Mouse (Mus musculus): Measurements from ENCODE around the gene Robo4.

The Robo4 gene

GRCm38 (mm10) chr9:37401802-37402201 lies at the start of gene Robo4:
Robo4 (plus strand) TSS chr9:37401897.
- DNase-seq (ENCODE audit: low read depth), result no peak

GRCm38 (mm10) chr9:37354485-37354884 lies 47.2 kb upstream of the Robo4 start:
- no peak for DNase-seq (ENCODE audit: low read depth)

- no peak for DNase-seq (ENCODE audit: low read depth)
Observed at GRCm38 (mm10) chr9:37358713-37359330, 42.9 kb upstream of the Robo4 start.

GRCm38 (mm10) chr9:37359331-37360220 lies 42.1 kb upstream of the Robo4 start:
- DNase-seq (ENCODE audit: low read depth), result peak; percentile 43

- DNase-seq (ENCODE audit: low read depth), result no peak
Observed at GRCm38 (mm10) chr9:37362084-37362483, 39.6 kb upstream of the Robo4 start.

- no peak for DNase-seq (ENCODE audit: low read depth)
Observed at GRCm38 (mm10) chr9:37362881-37363280, 38.8 kb upstream of the Robo4 start.

- DNase-seq (ENCODE audit: low read depth), result no peak
Observed at GRCm38 (mm10) chr9:37363551-37363950, 38.1 kb upstream of the Robo4 start.

GRCm38 (mm10) chr9:37364392-37364791 lies 37.3 kb upstream of the Robo4 start:
- DNase-seq (ENCODE audit: low read depth), result no peak

- DNase-seq (ENCODE audit: low read depth), result no peak
Observed at GRCm38 (mm10) chr9:37365706-37366105, 36.0 kb upstream of the Robo4 start.

- no peak for DNase-seq (ENCODE audit: low read depth)
Observed at GRCm38 (mm10) chr9:37367301-37368080, 34.2 kb upstream of the Robo4 start, which contains the start of gene Hepacam. Hepacam (plus strand) TSS chr9:37367351.

GRCm38 (mm10) chr9:37368081-37368830 lies 33.4 kb upstream of the Robo4 start:
- no peak for DNase-seq (ENCODE audit: low read depth)

- DNase-seq (ENCODE audit: low read depth), result no peak
Observed at GRCm38 (mm10) chr9:37368860-37369259, 32.8 kb upstream of the Robo4 start.

- DNase-seq (ENCODE audit: low read depth), result no peak
Observed at GRCm38 (mm10) chr9:37371232-37371801, 30.4 kb upstream of the Robo4 start.

GRCm38 (mm10) chr9:37375718-37376117 lies 26.0 kb upstream of the Robo4 start:
- no peak for DNase-seq (ENCODE audit: low read depth)

GRCm38 (mm10) chr9:37383161-37383560 lies 18.5 kb upstream of the Robo4 start:
- no peak for DNase-seq (ENCODE audit: low read depth)

GRCm38 (mm10) chr9:37384284-37385182 lies 17.2 kb upstream of the Robo4 start:
- DNase-seq (ENCODE audit: low read depth), result no peak

GRCm38 (mm10) chr9:37390891-37391290 lies 10.8 kb upstream of the Robo4 start:
- no peak for DNase-seq (ENCODE audit: low read depth)

- DNase-seq (ENCODE audit: low read depth), result no peak
Observed at GRCm38 (mm10) chr9:37392071-37392470, 9.6 kb upstream of the Robo4 start.

GRCm38 (mm10) chr9:37393482-37394131 lies 8.1 kb upstream of the Robo4 start:
- no peak for DNase-seq (ENCODE audit: low read depth)

GRCm38 (mm10) chr9:37400585-37400984 lies 1.1 kb upstream of the Robo4 start:
- no peak for DNase-seq (ENCODE audit: low read depth)

All from NIH3T3 (cell line).